Mouse (Mus musculus) cerebellum, adult (tissue): ENCODE data around the gene Vmn1r24.
"Not testable (repeated sequence)": the region's sequence is repeated elsewhere in the genome, so short reads cannot be mapped to it uniquely, and the experiment has no call there.

Experiments
- ATAC-seq: cut with Nextera tagmentation; 2 replicates; pipeline ENCODE4 v1.9.2; 2017; ENCODE audit warnings: mild to moderate bottlenecking, moderate library complexity, mixed read lengths; ENCODE audit not compliant: insufficient number of reproducible peaks, low FRiP score, low TSS enrichment

Gene Vmn1r24

GRCm38 (mm10) chr6:57961403-57961802, at the start of gene Vmn1r24:
Gene Vmn1r24, minus strand, starts transcription at chr6:57961503.
- ATAC-seq = not testable (repeated sequence)

- ATAC-seq = no peak
These were observed 19.4 kb upstream of the Vmn1r24 start, which contains the start of gene Vmn1r25 for GRCm38 (mm10) chr6:57980710-57981109. Gene Vmn1r25, minus strand, starts transcription at chr6:57980810.

- no peak for ATAC-seq
These were observed 34.6 kb downstream of the Vmn1r24 start, which contains the start of gene Vmn1r23 for GRCm38 (mm10) chr6:57926738-57927137. Gene Vmn1r23, minus strand, starts transcription at chr6:57926838.

- ATAC-seq = no peak
These were observed 53.4 kb downstream of the Vmn1r24 start, which contains the start of gene Vmn1r22 for GRCm38 (mm10) chr6:57907928-57908327. Gene Vmn1r22, minus strand, starts transcription at chr6:57908028.
